Mouse (Mus musculus): Measurements from ENCODE around the gene Rspo1. TPM values are rescaled to one million over a fixed set of nuclear protein-coding genes. Genes with fewer than 3 reads are reported as not detected.
A peak's percentile ranks its signal among the peaks of the same experiment; 100 is the strongest.
"Not testable (repeated sequence)": the region's sequence is repeated elsewhere in the genome, so short reads cannot be mapped to it uniquely, and the experiment has no call there.

Gene Rspo1
- 25.1 and 31.1 TPM in 2 replicates for polyA plus RNA-seq (2015; fragmentation: Nextera tagmentation; extraction: Ambion mirVana)

- peaks cover 52% of the 10 kb centered on the region for H3K4me1 ChIP-seq (ENCODE audit: insufficient read depth, low read length)
- under 1% methylated on average over 40 of the region's 62 CpGs for WGBS
- ATAC-seq (ENCODE audit: low FRiP score, low TSS enrichment) = 0 out of 2 replicates have a peak, but pooled peaks have one; percentile 2
Measured at GRCm38 (mm10) chr4:124985671-124986602, at the start of gene Rspo1. TSS of gene Rspo1 (plus strand) at chr4:124986430.

GRCm38 (mm10) chr4:124936613-124937471 is 49.4 kb upstream of the Rspo1 start, which contains the start of gene 9930104L06Rik:
TSS of gene 9930104L06Rik (plus strand) at chr4:124937048.
- H3K4me2 ChIP-seq (replicated peaks; ENCODE audit: low read depth, low read length) = peak within 1 kb of the TSS; percentile 84
- H3K4me1 ChIP-seq (ENCODE audit: insufficient read depth, low read length) = peaks cover 21% of the 10 kb centered on the region
- ATAC-seq (ENCODE audit: low FRiP score, low TSS enrichment) = peak; percentile 98
- H3K36me3 ChIP-seq (ENCODE audit: insufficient read depth, low read length) = peaks cover 5% of the 10 kb centered on the region; the same call in 1 of the 2 replicates
- peak within 1 kb of the TSS; percentile 98 for H3K4me3 ChIP-seq (ENCODE audit: low read length)
- no peaks in the 10 kb centered on the region for H3K9me3 ChIP-seq (ENCODE audit: low read length)
- H3K27me3 ChIP-seq (ENCODE audit: insufficient read depth, low read length) = no peaks in the 10 kb centered on the region
- WGBS = under 1% methylated on average over 52 of the region's 52 CpGs
- peak within 1 kb of the TSS; percentile 63; the same call in 1 of the 2 replicates for H3K27ac ChIP-seq (ENCODE audit: low read length)
- peak within 1 kb of the TSS; percentile 91 for H3K9ac ChIP-seq (replicated peaks; ENCODE audit: low read length)

More at GRCm38 (mm10) chr4:124985671-124986602, at the start of gene Rspo1:
- H3K27me3 ChIP-seq (ENCODE audit: insufficient read depth, low read length) = peaks cover 86% of the 10 kb centered on the region
- H3K4me3 ChIP-seq (ENCODE audit: low read length) = peak within 1 kb of the TSS; percentile 56
- H3K4me2 ChIP-seq (replicated peaks; ENCODE audit: low read depth, low read length) = peak within 1 kb of the TSS; percentile 62
- no peaks in the 10 kb centered on the region for H3K9me3 ChIP-seq (ENCODE audit: low read length)
- peak within 1 kb of the TSS; percentile 76 for H3K27ac ChIP-seq (ENCODE audit: low read length)
- no peaks in the 10 kb centered on the region for H3K36me3 ChIP-seq (ENCODE audit: insufficient read depth, low read length)
- peak within 1 kb of the TSS; percentile 70 for H3K9ac ChIP-seq (replicated peaks; ENCODE audit: low read length)

- WGBS = 94% methylated on average over 3 of the region's 4 CpGs
- not testable (repeated sequence) for H3K27ac ChIP-seq (ENCODE audit: low read length); ATAC-seq (ENCODE audit: low FRiP score, low TSS enrichment); H3K36me3 ChIP-seq (ENCODE audit: insufficient read depth, low read length); H3K4me3 ChIP-seq (ENCODE audit: low read length); H3K27me3 ChIP-seq (ENCODE audit: insufficient read depth, low read length); H3K9me3 ChIP-seq (ENCODE audit: low read length); H3K9ac ChIP-seq (replicated peaks; ENCODE audit: low read length); H3K4me2 ChIP-seq (replicated peaks; ENCODE audit: low read depth, low read length)
- H3K4me1 ChIP-seq (ENCODE audit: insufficient read depth, low read length) = peaks cover 21% of the 10 kb centered on the region
Measured at GRCm38 (mm10) chr4:124939211-124939610, 47.0 kb upstream of the Rspo1 start, which contains the start of gene Cdca8. TSS of gene Cdca8 (minus strand) at chr4:124939311.

GRCm38 (mm10) chr4:124943022-124943421 is 43.2 kb upstream of the Rspo1 start:
- H3K27ac ChIP-seq (ENCODE audit: low read length) = no peak overlapping the region
- WGBS = 6% methylated on average over 4 of the region's 4 CpGs
- H3K4me1 ChIP-seq (ENCODE audit: insufficient read depth, low read length) = peaks cover 2% of the 10 kb centered on the region; the same call in 1 of the 2 replicates
- peak; percentile 53; the same call in 1 of the 2 replicates for ATAC-seq (ENCODE audit: low FRiP score, low TSS enrichment)
- H3K9ac ChIP-seq (replicated peaks; ENCODE audit: low read length) = no peak overlapping the region
- no peaks in the 10 kb centered on the region for H3K27me3 ChIP-seq (ENCODE audit: insufficient read depth, low read length)
- H3K4me3 ChIP-seq (ENCODE audit: low read length) = no peak overlapping the region
- no peaks in the 10 kb centered on the region for H3K9me3 ChIP-seq (ENCODE audit: low read length)
- H3K36me3 ChIP-seq (ENCODE audit: insufficient read depth, low read length) = peaks cover 8% of the 10 kb centered on the region
- H3K4me2 ChIP-seq (replicated peaks; ENCODE audit: low read depth, low read length) = no peak overlapping the region

GRCm38 (mm10) chr4:124943781-124944180 is 42.4 kb upstream of the Rspo1 start:
- ATAC-seq (ENCODE audit: low FRiP score, low TSS enrichment) = no peak
- WGBS = 93% methylated on average over 5 of the region's 5 CpGs
- no peaks in the 10 kb centered on the region for H3K27me3 ChIP-seq (ENCODE audit: insufficient read depth, low read length)
- H3K4me3 ChIP-seq (ENCODE audit: low read length) = no peak overlapping the region
- no peaks in the 10 kb centered on the region for H3K9me3 ChIP-seq (ENCODE audit: low read length)
- peaks cover 5% of the 10 kb centered on the region for H3K36me3 ChIP-seq (ENCODE audit: insufficient read depth, low read length)
- no peak overlapping the region for H3K9ac ChIP-seq (replicated peaks; ENCODE audit: low read length)
- no peak overlapping the region for H3K27ac ChIP-seq (ENCODE audit: low read length)
- no peaks in the 10 kb centered on the region for H3K4me1 ChIP-seq (ENCODE audit: insufficient read depth, low read length)
- no peak overlapping the region for H3K4me2 ChIP-seq (replicated peaks; ENCODE audit: low read depth, low read length)

GRCm38 (mm10) chr4:124944961-124945360 is 41.3 kb upstream of the Rspo1 start:
- Histone ChIP-seq H3K27me3 (ENCODE audit: insufficient read depth, low read length) (no peaks in the 10 kb centered on the region), H3K4me2 (replicated peaks; ENCODE audit: low read depth, low read length) (no peak overlapping the region), H3K4me3 (ENCODE audit: low read length) (no peak overlapping the region), H3K4me1 (ENCODE audit: insufficient read depth, low read length) (no peaks in the 10 kb centered on the region), H3K9me3 (ENCODE audit: low read length) (no peaks in the 10 kb centered on the region), H3K36me3 (ENCODE audit: insufficient read depth, low read length) (peaks cover 4% of the 10 kb centered on the region), H3K27ac (ENCODE audit: low read length) (no peak overlapping the region), H3K9ac (replicated peaks; ENCODE audit: low read length) (no peak overlapping the region)
- no peak for ATAC-seq (ENCODE audit: low FRiP score, low TSS enrichment)
- 59% methylated on average over 2 of the region's 2 CpGs for WGBS

- H3K36me3 ChIP-seq (ENCODE audit: insufficient read depth, low read length) = no peaks in the 10 kb centered on the region
- 76% methylated on average over 3 of the region's 3 CpGs for WGBS
- H3K9me3 ChIP-seq (ENCODE audit: low read length) = no peaks in the 10 kb centered on the region
Measured at GRCm38 (mm10) chr4:124949488-124949887, 36.7 kb upstream of the Rspo1 start.

GRCm38 (mm10) chr4:124950181-124951035 is 35.8 kb upstream of the Rspo1 start:
- Histone ChIP-seq H3K4me3 (ENCODE audit: low read length) (no peak overlapping the region), H3K9me3 (ENCODE audit: low read length) (no peaks in the 10 kb centered on the region), H3K36me3 (ENCODE audit: insufficient read depth, low read length) (no peaks in the 10 kb centered on the region), H3K4me1 (ENCODE audit: insufficient read depth, low read length) (peaks cover 12% of the 10 kb centered on the region), H3K27me3 (ENCODE audit: insufficient read depth, low read length) (no peaks in the 10 kb centered on the region), H3K4me2 (replicated peaks; ENCODE audit: low read depth, low read length) (0 out of 2 replicates have a peak overlapping the region, but pooled peaks have one; percentile 0), H3K27ac (ENCODE audit: low read length) (no peak overlapping the region; the same call in 1 of the 2 replicates), H3K9ac (replicated peaks; ENCODE audit: low read length) (no peak overlapping the region)
- WGBS = 21% methylated on average over 21 of the region's 21 CpGs
- ATAC-seq (ENCODE audit: low FRiP score, low TSS enrichment) = peak; percentile 83

More at GRCm38 (mm10) chr4:124949488-124949887, 36.7 kb upstream of the Rspo1 start:
- H3K4me1 ChIP-seq (ENCODE audit: insufficient read depth, low read length) = peaks cover 12% of the 10 kb centered on the region
- no peak overlapping the region for H3K9ac ChIP-seq (replicated peaks; ENCODE audit: low read length)
- H3K27ac ChIP-seq (ENCODE audit: low read length) = no peak overlapping the region
- H3K4me2 ChIP-seq (replicated peaks; ENCODE audit: low read depth, low read length) = no peak overlapping the region
- no peaks in the 10 kb centered on the region for H3K27me3 ChIP-seq (ENCODE audit: insufficient read depth, low read length)
- H3K4me3 ChIP-seq (ENCODE audit: low read length) = no peak overlapping the region
- ATAC-seq (ENCODE audit: low FRiP score, low TSS enrichment) = no peak

All from kidney, embryonic 16.5 days (tissue).